Mouse (Mus musculus) right cerebral cortex, postnatal 10 days (tissue): ENCODE results near the gene Fam83c.

ENCODE experiments used
- DNase-seq, 2 experiments: peaks; one replicate each; pipeline ENCODE4 v3.0.0; 2021; ENCODE audit warnings: low spot score in 2 of 2

Gene Fam83c

DNA sequence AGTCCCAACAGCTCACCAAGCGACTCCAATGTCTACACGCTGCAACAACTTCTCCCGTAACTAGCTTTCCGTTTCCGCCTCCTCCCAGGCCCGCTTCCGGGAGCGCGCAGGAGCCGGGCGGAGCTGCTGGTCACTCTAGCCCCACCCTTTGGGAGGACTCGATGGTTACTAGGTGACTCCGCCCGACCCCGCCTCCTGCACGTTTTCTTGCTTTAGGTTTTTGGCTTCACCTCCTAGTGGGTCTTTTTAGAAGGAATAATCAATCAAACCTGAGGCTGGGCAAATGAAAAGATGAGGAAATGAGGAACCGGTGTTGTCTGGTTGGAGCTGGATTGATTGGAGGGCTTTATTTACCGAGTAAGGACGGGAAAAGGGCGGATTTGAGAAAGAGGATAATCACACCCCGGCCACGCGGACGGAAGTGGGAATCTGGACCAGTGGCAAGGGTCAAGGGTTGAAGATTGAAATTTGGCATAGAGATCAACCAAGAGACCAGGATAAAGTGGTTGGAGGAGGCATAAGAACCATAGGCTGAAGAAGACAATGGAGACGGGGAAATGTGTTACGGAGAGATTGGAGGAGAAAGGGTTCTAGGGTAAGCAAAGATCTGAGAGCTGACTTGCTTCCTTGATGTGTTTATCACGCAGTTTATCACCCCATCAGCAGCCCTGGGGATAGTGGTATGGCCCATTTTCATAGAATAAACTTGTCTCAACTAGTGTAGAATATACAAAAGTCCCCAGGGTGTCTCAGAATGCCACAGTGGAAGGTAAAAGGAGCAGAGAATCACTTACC is 7.8 kb downstream of the Fam83c start, which contains the start of gene Eif6:
Gene Eif6 (minus strand): TSS at position 296 of the 795 bp plus-strand sequence.
- DNase-seq: peak; percentile 90 to 92

DNA sequence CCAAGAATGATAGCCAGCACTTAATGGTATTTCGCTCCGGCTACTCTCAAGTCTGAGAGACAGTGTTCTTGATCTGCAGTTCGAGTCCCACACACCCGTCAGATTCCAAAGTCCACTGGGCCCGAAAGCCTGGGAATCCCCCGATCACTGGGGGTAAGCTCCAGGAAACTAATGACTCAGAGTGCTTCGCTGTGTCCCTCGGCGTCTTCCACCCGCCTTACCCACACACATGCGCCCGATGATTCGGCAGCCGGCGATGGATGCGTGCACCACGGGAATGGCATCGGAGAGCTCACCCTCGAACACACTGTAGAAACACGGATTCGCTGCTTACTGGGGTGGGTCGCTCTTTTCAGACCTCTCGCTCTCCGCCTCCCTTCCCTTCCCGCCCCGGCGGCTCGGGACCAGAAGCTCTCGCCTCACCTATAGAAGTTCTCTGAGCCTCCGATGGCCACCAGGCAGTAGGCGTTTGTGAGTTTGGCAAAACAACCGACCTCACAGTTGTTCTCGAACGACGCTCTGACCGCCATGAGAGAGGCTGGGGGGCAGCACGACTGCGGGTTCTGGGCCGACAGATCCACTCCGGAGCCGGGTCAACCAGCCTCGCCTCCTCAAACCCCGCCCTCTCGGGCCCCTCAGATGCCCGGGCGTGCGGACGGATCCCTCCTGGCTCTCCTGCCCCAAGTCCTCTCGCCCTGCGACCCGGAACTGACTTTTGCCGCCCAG is 8.6 kb downstream of the Fam83c start:
- no peak for DNase-seq

DNA sequence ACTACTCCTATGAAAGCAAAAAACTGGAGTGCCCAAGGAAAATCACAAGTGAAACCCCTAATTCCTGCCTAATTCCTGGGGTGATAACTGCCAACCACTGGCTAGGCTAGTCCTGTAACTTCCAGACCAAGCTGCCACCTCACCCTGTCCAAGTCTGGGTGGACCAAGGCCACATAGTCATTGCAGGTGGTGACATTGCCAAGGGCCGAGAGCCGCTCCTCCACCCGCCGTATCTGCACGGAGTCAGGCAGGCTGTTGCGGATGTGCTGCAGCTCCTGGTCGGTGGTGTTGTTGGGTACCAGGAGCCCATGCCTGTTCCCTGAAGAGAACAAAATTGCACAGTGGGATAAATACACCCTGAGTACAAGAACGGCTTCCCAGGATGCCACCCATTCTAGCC is 10.9 kb downstream of the Fam83c start:
- DNase-seq: no peak

DNA sequence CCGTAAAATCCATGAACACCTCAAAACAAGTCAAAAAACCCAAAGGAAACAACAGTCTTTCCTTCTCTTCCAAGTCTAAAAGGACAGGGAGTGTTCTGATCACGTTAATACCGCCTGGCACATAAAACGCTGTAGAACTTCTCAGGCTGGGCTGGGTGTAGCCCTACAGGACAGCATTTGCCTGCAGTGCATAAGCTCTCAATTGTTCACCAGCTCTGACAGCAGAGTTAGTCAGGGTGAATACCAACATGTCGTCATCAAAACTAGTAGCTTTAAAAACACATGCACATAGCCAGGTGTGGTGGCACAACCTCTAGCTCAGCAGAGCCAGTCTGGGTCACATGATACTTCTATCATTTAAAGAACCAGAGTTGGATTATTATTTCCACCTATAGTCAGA is 13.9 kb downstream of the Fam83c start:
- DNase-seq: no peak

DNA sequence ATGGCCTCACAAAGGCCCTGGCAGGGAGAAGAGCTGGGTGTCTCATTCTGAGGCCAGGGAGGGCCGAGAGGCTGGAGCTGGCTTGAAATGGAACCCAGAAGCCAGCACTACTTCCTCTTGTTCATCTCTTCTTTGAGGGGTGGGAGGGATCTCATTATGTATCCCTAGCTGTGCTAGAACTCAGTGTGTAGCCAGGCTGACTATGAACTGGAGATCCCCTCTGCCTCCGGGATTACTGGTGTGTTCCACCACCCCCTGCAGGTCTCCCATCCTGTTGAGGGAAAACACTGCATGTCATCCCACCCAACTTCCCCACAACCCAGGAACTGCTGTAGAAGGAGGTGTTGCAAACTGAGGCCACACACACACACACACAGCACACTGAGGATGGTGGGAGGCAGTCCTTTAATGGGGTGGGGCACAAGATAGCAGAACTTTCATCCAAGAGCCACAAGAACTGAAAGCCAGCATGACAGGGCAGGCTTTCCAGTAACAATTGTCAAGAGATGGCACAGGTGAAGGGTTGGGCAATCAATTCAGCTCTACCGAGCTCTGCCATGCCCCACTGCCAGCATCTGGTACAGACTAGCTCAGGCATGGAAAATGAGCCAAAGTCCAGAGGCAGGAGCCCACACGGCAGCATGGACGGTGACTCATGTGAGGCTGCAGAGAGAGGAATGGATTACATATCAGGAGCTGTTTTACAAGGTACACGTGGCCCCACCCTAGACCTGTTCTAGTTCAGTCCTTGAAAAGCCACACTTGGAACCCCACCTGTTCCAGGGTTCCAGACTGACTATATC is 15.0 kb downstream of the Fam83c start:
- no peak for DNase-seq

DNA sequence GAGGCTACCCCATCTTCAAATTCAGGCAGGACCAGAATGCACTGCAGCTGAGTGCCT is 15.4 kb downstream of the Fam83c start, which contains the start of gene BC029722:
Gene BC029722 (minus strand): TSS at position 35 of the 57 bp plus-strand sequence.
- DNase-seq: no peak

DNA sequence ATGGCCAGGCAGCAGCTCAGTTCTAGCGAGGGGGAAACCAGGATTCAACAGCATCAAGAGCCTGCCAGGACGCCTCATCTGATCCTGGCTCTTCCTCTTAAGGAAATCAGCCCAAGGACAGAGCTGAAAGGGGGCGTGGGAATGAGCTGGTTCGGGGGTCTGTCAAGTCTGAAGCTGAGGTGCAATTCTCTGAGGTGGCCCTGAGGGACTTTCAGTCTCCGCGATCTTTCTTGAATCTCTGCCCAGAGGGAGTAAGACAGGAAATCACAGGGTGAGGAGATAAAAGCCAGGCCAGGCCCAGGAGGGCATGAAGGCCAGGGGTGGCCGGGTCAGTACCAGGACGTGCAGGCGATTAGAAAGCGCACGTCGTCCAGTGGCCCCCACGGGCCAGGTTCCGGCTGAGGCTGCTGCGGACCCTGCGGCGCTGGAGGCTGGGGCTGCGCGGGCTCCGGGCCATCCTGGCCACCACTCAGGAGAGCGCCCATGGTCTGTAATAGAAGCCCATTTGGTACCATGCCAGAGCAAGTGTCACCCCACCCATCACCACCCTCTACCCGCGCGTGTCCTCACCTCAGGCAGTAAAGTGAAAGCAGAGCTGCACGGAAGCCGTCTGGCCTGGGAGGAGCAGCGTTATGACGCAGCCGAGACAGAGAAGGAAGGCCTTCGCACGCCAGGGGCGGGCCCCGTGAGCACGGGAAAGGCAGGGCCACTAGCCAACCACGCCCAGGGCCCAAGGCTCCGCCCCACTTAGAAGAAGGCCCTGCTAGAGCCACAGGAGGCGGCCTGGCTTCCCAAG is 15.9 kb downstream of the Fam83c start:
- DNase-seq: peak; percentile 95

DNA sequence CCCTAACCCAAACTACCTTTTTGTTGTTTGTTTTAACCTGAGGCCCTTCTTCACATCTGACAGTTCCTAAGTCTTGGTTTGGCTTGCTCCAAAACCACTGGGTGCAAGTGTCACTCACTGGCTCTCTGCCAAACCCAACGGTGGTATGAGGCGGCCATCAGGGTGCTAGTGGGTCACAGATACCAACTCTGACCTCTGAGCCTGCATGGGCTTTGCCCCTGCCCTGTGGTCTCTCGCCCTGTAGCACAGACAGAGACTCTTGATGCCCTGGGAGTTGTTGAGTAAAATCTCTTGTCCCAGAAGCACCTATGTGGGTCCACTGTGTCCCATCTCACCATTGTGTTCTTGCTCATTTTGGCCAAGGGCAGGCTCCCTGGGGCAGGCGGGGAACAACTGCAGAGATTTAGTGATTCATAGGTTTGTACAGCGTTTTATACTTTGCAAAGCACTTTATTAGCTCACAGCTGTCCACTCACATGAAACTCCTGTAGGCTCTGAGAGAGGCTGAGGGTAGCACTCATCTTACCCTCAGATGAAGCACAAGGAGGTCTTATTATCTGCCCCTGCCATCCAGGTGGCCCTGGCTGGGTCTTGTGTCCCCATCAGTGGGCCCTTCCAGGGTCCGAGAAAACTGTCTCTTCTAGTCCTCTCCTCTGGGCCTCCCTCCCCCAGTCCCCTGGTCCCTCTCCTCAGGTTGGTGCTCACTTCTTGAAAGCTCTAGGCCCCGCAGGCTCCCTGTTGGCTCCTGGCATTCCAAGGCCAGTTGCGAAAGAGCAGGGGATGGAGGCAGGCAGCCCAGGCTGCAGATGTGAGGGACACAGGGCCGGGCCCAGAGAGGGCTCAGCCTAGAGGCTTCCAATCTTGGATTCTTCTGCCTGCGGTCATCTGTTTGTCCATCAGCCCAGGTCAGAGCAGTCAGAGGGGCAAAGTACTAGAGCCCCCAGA is 17.1 kb downstream of the Fam83c start:
- no peak for DNase-seq

DNA sequence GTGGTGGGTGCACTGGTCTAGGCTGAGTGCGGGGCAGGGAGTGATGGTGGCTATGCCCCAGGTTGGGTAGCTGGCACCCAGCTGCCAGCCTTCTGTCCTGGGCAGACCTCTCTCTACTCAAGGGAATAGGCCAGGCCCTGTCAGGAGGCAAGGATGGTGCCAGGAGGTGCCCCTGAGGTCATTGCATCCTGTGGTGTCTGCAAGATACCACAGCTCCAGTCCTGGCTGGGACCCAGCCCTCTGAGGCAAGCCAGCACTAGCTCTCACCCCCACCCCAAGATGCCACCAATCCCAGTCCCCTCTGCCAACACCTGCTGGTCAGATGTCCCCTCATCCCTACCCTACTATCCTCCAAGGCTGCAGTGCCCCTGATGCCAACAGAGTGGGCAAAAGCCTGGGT is 18.5 kb downstream of the Fam83c start:
- no peak for DNase-seq

DNA sequence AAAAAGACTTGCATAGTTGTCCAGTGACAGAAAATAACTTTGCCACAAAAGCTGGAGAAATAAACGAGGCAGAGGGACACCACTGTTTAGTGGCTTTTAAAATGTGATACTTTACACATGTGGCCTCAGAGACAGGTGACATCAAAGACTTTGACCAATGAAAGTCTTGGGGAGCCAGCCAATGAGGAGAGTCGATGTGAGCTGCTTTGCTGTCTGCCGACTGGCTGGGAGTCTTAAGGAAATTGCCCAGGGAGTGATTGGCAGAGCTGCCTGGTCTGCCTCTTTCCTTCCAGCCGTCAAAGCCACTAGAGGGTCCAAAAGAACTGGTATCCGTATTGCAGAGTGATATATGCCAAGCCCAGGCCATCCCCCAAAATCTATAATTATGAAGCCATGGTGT is 19.8 kb downstream of the Fam83c start:
- peak; percentile 56 to 78 for DNase-seq

DNA sequence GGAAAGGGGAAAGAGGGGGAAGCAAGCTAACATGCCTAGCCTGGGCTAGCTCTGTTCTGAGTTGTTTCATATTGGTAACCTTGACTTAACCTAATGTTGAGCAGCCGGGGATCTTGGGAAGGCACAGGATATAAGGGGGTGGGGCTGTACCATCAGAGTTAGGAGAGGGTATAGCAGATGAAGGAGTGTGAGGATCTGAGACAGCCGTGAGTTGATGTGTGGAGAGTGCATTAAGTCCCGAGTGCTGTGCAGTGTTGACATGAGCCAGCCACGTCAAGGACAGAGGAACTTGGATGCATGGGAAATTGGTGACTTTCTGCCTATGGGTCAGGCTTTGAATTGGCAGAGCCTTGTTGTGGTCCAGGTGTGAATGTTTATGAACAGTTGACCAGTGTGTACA is 22.0 kb downstream of the Fam83c start:
- DNase-seq: no peak

DNA sequence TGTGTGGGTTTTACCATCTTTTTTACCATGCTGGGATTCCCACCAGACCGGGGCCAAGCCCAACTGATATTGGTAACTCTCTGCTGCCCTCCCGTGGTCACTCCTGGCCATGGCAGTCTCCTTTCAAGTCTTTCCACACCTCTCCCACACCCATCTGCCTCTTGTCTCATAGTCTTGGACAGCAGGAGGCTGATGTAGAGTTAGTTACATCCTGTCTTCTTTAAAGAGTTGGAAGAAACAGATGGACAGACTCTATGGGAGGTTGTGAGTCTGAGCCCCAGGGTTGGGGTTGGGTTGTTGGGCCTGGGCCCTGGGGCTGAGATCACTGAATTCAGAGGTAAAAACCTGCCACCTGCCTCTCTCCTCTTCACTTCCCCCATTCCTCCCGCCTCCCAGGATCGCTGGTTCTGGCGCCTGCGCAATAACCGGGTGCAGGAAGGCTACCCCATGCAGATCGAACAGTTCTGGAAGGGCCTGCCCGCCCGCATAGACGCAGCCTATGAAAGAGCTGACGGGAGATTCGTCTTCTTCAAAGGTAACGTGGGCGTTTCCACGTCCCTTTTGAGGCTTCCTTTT is 22.7 kb downstream of the Fam83c start:
- peak; percentile 85 to 86 for DNase-seq

DNA sequence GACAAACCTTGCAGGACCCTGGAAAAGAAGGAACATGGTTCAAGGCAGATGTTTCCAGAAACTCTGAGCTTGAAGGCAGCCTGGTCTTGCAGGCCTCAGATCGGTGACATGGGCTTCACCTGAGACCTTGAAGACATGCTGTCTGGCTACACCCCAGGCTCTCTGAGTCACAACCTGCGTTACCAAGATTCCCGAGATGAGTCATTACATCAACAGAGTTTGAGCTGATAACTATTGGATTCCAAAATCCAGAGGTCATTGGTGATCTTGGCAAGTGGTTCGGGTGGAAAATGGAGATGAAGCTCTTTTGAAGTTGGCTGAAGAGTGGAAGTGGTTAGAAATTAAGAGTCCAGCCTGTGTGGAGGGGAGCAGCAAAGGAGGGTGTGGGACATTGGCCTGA is 25.0 kb downstream of the Fam83c start:
- DNase-seq: no peak

DNA sequence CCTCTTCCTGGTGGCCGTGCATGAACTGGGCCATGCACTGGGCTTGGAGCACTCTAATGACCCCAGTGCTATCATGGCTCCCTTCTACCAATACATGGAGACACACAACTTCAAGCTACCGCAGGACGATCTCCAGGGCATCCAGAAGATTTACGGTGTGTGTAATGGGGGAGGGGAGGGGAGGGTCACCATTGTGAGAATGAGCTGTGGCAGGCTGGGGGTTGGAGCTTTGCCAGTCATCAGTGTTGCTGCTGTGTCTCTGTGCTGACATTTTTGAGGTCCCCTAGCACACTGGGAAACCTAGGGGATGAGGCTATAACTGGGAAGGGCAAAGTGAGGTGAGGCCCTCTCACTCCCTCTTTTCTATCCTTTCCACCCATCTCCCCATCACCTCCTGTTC is 27.2 kb downstream of the Fam83c start:
- no peak for DNase-seq

DNA sequence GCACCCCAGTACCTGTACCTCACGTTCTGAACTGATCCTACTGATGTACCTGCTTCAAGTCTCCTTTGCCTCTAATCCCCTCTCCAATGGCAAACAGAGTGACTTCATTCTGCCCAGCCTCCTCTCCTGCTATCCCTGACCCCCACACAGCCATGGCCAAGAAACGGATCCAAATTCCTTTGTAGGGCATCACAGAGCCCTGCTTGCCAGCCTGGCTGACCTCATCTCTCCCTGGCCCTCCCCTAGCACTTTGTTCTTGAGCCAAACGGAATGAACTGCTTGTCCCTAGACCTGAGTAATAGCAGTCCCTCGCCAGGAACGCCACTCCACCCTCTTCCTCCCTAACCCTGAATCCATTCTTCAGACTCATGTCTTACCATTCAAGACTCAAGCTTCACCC is 28.1 kb downstream of the Fam83c start:
- DNase-seq: no peak

DNA sequence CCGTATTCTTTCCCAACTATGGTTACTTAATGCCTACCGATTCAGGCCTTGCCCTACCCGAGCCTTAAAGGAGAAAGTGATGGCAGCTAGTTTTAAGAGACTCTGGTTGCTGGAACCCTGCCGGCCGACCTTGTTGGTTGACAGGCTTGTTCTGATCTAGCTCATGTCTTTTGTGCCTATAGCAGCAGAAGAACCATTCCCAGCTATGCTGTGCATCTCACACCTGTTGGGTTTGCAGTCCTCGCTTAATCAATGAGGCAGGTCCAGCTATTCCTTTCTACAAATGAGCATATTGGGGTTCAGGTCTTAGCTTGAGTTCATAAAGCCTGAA is 28.8 kb downstream of the Fam83c start:
- DNase-seq: no peak

DNA sequence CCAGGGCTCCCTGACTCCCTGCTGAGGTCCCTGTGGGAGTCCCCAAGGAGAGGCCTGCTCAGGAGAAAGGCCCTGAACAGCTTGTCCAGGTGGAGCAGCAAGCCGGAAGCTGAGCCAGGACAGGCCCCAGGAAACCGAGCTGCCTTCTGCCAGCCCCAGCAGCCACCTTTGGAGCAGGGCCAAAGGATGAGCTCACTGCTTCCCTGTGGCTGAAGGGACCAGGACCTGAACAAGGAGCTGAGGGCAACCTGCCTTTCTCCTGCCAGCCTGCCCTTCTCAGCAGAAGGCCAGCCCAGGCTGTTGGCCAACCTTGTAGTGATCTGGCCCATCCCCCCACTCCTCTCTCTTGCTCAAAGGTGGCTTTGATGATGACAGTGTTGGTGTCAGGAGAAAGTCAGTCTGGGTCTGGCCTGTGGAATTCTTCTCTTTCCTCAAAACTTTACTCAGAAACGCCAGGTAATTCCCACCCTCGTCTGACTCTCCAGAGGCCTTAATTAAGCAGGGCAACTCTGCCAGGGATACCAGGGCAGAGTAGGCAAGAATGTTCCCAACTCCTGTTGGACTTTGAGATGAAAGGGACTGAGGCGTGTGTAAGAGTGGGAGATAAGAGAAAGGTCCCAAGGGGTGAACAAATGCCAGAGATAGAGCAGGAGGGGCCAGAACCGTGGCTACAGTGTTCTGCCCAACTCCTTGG is 29.3 kb downstream of the Fam83c start:
- no peak for DNase-seq

DNA sequence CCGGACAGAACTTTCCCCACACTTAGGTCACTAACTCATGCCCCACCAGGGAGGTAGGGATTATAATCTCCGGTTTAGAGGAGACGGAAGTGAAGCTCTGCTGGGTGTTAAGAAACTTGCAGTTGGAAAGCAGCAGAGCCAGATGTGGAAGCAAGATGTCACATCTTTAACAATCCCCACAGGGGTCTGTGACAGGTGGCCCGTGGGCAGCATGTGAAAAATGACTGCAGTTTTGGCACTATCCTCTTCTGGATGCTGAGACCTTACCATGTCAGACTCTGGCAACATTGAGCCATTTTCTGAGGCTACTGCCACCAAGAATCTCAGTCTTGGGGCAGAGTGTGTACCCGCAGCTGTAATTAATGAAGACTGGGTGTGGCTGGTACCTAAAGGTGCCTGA is 30.6 kb downstream of the Fam83c start:
- DNase-seq: no peak

DNA sequence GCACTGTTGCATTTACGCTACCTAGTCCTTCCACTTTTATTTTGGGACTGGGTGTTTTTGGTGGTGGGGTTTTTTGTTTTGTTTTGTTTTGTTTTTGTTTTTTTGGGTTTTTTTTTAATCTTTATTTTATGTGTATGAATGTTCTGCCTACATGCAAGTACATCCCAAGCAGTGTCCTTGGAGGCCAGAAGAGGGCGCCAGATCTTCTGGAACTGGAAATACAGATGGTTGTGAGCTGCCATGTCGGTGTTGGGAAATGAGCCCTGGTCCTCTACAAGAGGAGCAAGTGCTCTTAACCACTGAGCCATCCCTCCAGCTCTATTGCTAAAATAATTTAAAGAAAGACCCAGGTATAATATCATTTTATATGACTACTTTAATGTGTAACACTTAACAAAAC is 31.9 kb downstream of the Fam83c start:
- DNase-seq: no peak

DNA sequence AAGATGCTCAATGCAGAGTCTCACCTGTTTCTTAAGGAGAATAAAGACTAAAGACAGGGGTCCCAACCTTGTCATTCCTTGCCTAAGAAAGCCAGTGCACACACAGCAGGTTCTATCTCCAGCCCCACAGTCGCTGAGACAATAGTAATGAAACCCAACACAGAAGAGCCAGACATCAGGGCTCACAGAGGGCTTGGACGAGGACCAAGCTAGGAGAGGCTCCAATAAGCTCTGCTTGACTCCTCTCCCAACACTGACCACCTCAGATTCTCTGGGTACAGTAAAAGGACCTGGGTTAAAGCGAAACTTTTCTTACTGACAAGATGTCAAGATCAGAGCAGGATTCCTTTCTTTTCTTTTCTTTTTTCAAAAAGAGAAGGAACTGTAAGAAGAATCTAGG is 36.0 kb downstream of the Fam83c start:
- DNase-seq: no peak
